Mouse (Mus musculus) retina, adult 2 months (tissue): ENCODE measurements around the gene Hyls1.
"Not testable (repeated sequence)": the region's sequence is repeated elsewhere in the genome, so short reads cannot be mapped to it uniquely, and the experiment has no call there.

ENCODE experiments used
- DNase-seq: peaks from one replicate; pipeline ENCODE4 v3.0.0-alpha.2; 2012; ENCODE audit warnings: low read depth, low spot score

Hyls1 gene

GRCm38 (mm10) chr9:35569571-35570534 lies at the start of gene Hyls1, which contains the start of gene Pate2:
TSS of gene Hyls1 (minus strand) at chr9:35570398.
TSS of gene Pate2 (plus strand) at chr9:35570284.
- DNase-seq: peak; percentile 86

GRCm38 (mm10) chr9:35616784-35617183 lies 46.6 kb upstream of the Hyls1 start:
- DNase-seq: not testable (repeated sequence)

GRCm38 (mm10) chr9:35614005-35614404 lies 43.8 kb upstream of the Hyls1 start:
- no peak for DNase-seq

- no peak for DNase-seq
Observed at GRCm38 (mm10) chr9:35611841-35612240, 41.6 kb upstream of the Hyls1 start, which contains the start of gene Pate4. TSS of gene Pate4 (minus strand) at chr9:35611941.

GRCm38 (mm10) chr9:35607647-35608405 lies 37.6 kb upstream of the Hyls1 start:
- no peak for DNase-seq

- DNase-seq: no peak
Observed at GRCm38 (mm10) chr9:35592903-35593302, 22.7 kb upstream of the Hyls1 start.

DNA sequence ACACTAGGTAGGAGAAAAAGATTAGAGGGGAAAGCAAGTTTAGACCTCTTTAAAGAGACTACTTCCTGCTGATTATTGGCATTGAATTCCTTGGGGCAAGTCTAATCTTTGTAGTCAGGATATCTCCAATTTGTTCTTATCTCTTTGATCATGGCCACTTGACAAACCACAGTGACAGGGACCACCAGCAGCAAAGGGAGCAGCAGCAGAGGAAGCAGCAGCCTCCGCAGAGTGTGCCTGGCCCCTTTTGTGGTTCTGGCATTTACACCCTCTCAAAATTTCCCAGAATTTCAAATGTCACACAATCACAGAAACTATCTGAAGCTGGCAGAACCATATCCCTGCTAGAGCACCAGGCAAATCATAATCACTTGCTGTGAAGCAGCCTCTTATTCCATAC lies 17.5 kb upstream of the Hyls1 start:
- no peak for DNase-seq

DNA sequence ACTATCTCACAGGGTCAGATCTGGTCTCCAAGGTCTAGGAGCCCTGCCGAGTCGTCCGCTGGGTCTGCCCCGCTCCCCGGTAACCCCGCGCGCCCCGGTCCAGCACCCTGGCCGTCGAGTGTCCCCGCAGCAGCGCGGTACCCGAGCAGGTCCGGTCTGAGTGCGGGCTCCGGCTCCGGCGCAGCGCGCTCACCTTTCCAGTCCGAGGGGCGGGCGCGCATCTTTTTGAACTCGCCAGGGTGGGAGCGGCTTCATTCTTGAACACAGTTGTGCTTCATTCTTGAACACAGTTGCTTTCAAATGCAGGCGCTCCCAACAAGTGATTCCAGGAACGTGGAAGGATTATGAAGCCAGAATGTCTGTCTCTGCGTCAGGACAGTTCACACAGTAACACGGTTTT lies 4.2 kb upstream of the Hyls1 start:
- no peak for DNase-seq

DNA sequence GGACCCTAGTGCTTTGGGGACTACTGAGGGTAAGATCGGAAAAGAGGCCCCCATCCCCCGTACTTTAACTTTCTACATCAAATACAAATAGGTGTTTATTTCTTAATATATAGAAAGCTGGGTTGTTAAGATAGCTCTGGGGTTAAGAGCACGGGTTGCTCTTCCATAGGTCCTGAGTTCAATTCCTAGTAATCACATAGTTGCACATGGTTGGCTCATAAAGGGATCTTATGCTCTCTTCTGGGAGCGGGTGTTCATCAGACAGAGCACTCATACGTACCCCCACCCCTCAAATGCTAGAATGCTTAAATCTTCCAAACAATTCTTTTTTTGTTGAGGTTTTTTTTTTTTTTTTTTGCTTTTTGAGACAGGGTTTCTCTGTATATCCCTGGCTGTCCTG lies 465 bp upstream of the Hyls1 start:
- DNase-seq: no peak

DNA sequence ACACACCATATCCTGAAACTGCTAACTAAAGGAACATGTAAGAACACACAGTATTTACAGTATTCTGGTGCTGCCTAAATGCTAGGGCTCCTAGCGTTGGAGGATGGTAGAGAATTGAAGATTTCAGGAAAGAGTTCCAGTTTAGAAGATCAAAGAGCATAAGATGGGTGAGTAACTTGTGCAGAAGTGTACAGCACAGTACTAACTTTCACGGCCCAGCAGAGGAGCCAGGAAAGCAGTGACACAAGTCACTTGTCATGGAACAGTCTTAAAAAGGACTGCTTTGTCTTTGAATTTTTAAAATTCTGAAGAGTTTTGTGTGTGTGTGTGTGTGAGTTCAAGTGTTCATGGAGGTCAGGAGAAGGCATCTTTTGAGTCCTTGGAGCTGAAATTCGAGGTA lies 2.2 kb downstream of the Hyls1 start:
- DNase-seq: no peak

DNA sequence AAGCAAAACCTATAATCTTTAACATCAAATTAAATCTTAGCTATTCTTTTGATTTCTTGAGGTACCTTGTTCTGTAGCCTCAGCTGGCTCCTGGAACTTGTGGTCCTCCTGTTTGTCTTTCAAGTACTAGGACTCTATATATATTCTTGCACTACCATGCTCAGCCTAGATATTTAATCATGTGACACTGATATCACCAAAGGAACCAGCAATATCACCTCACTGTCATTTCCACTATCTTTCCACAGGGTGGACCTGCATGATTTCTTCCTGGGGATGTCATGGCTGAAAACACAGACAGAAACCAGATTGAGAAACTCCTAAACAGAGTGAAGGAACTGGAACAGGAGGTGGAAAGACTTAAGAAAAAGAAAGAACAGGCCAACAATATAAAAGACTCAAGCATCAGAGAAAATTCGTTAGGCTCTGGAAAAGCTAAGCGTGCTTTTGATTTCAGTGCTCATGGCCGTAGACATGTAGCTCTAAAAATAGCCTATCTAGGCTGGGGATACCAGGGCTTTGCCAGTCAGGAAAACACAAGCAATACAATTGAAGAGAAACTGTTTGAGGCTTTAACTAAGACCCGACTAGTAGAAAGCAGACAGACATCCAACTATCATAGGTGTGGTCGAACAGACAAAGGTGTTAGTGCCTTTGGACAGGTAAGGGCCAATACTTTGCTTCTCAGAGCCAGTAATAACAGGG lies 5.5 kb downstream of the Hyls1 start:
- no peak for DNase-seq

DNA sequence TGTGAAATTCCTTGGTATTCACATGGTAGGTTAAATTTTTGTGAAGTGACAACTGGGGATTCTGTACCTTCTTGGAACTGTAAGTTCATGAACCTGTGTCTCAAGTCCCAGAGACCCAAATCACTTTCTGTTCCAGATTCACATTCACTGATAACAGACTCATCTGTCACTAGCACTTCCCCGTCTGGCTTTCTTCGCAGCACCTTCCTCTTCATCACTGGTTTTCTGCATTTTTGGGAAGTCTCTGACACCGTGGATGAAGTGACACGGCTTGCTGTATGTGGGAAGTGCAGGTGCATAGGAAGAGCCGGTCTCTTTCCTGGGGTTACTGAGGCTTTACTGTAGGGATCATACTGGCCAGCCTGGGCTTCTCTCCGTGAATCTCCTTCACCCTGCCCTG lies 8.6 kb downstream of the Hyls1 start:
- DNase-seq: no peak

GRCm38 (mm10) chr9:35561076-35561475 lies 9.1 kb downstream of the Hyls1 start:
- DNase-seq: no peak

GRCm38 (mm10) chr9:35559009-35559890 lies 10.9 kb downstream of the Hyls1 start:
- DNase-seq: peak; percentile 67

DNA sequence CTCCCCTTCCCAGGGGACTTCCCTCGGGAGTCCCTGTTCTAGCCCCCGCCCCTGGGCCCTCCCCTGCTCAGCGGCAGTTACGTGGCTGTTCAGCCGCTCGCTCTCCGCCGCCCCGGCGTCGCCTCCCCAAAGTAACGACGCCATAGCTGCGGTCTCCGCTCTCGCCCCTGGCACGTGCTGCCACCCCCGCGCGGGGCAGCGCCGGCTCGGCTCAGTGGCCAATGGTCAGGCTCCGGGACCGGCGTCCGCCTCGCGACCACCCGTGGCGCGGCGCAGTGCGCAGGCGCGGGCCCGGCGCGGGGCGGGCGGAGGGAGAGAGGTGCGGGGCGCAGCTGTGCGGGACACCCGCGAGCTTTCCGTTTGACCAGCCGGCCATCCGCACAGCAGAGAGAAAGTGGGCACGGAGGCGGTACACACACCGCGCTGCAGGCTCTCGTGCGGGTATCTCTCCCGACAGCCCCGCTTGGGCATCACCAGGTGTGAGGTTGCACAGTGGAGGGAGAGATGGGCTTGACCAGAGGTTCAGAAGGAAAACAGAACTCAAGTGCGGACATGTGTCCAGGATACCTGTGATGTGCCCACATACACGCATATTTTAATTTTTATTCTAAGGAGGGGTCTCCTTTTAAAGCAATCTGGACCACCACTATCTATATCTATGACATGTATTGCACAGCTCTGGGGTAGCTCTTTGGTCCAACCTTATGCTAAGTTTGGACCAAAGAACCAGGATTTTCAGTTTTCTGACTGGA lies 11.8 kb downstream of the Hyls1 start, which contains the start of the genes Ddx25 and Pus3:
Gene Ddx25 (minus strand): TSS at position 272 of the 752 bp plus-strand sequence.
Gene Pus3 (plus strand): TSS at position 339 of the 752 bp plus-strand sequence.
- DNase-seq: no peak

GRCm38 (mm10) chr9:35556494-35557102 lies 13.6 kb downstream of the Hyls1 start:
- DNase-seq: no peak

DNA sequence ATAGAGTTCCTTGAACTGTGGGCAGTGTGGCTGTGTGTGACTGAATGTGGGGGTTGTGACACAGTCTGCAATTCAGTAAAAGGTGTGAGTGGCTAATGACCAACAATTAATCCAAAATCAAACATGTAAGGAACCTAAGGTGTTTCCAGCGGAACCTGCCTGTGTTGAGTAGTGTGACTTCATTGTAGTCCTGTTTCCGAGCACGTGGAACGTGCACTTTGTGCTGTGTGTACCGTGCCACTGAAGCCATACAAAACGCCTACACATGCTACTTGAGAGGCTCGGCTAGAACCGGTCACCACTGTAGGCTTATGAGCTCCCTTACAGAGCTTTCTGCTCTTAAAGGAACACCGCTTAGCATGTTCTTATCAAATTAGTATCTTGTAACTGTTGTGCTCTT lies 21.7 kb downstream of the Hyls1 start:
- DNase-seq: no peak

DNA sequence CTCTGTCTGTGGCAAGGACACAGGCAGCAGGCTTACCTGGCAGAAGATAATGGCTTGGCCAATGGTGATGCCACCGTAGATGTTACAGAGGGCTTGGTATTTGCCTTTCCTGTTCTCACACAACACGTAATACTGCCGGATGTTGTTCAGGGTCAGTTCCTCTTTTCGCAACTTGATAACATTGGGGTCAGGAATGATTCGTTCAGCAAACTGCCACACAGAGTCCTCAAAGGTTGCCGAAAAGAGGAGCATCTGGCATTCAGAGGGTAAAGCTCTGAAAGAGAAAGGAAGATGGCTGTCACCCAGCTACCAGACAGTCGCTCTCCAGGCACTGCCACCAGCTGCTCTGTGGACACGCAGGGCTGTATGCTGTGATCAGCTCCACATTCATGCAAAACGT lies 23.5 kb downstream of the Hyls1 start:
- no peak for DNase-seq

- DNase-seq: no peak
Observed at GRCm38 (mm10) chr9:35545704-35546103, 24.5 kb downstream of the Hyls1 start.
